Mouse (Mus musculus) MEL (cell line): ENCODE results near the gene Fanci.
A peak's percentile ranks its signal among the peaks of the same experiment; 100 is the strongest.

Experiments used
- CHD1 ChIP-seq: IDR thresholded peaks from 2 replicates; pipeline ENCODE4 v1.6.1; 2012; ENCODE audit warnings: low read depth, mild to moderate bottlenecking, inconsistent platforms, low read length, improper control_type of control experiment
- CTCF ChIP-seq, 3 experiments: IDR thresholded peaks in 2 of 3; conservative IDR thresholded peaks in 1 of 3; 2 replicates each; pipeline ENCODE4 v1.5.1; 2011 to 2012; ENCODE audit warnings: low read length in 3 of 3, low read depth in 2 of 3, mild to moderate bottlenecking in 2 of 3, improper control_type of control experiment in 1 of 3, inconsistent platforms in 1 of 3, mixed read lengths in 1 of 3, moderate library complexity in 1 of 3; ENCODE audit not compliant: control insufficient read depth in 1 of 3, insufficient read depth in 1 of 3, poor library complexity in 1 of 3, severe bottlenecking in 1 of 3
- EP300 ChIP-seq, 2 experiments: IDR thresholded peaks; 2 replicates each; pipeline ENCODE4 v1.6.1; 2011; ENCODE audit warnings: improper control_type of control experiment in 2 of 2, low read length in 2 of 2, low read depth in 1 of 2, mild to moderate bottlenecking in 1 of 2
- GATA1 ChIP-seq: IDR thresholded peaks from 2 replicates; pipeline ENCODE4 v1.6.1; 2011; ENCODE audit warnings: low read depth, low read length, improper control_type of control experiment
- HCFC1 ChIP-seq: IDR thresholded peaks from 2 replicates; pipeline ENCODE4 v1.6.1; 2012; ENCODE audit warnings: low read depth, mild to moderate bottlenecking, inconsistent platforms, low read length, improper control_type of control experiment, moderate library complexity
- JUND ChIP-seq: IDR thresholded peaks from 2 replicates; pipeline ENCODE4 v1.6.1; 2011; ENCODE audit warnings: low read depth, mild to moderate bottlenecking, improper control_type of control experiment, low read length
- MAFK ChIP-seq: IDR thresholded peaks from 2 replicates; pipeline ENCODE4 v1.6.1; 2011; ENCODE audit warnings: low read depth, mild to moderate bottlenecking, low read length, improper control_type of control experiment, borderline replicate concordance
- MYC ChIP-seq: IDR thresholded peaks from 2 replicates; pipeline ENCODE4 v1.6.1; 2011; ENCODE audit warnings: low read depth, mild to moderate bottlenecking, low read length, improper control_type of control experiment, moderate library complexity
- POLR2A ChIP-seq, 2 experiments: IDR thresholded peaks; 2 replicates each; pipeline ENCODE4 v1.6.1; 2011 to 2012; ENCODE audit warnings: low read length in 2 of 2, mild to moderate bottlenecking in 2 of 2, control low read depth in 1 of 2, improper control_type of control experiment in 1 of 2, low read depth in 1 of 2, moderate library complexity in 1 of 2; ENCODE audit not compliant: control insufficient read depth in 1 of 2, insufficient read depth in 1 of 2, poor library complexity in 1 of 2
- SMC3 ChIP-seq: IDR thresholded peaks from 2 replicates; pipeline ENCODE4 v1.6.1; 2011; ENCODE audit warnings: low read depth, low read length, improper control_type of control experiment
- TBP ChIP-seq: IDR thresholded peaks from 2 replicates; pipeline ENCODE4 v1.8.0; 2011; ENCODE audit warnings: low read depth, low read length, improper control_type of control experiment
- TCF12 ChIP-seq: IDR thresholded peaks from 2 replicates; pipeline ENCODE4 v1.6.1; 2014; ENCODE audit warnings: low read depth, mild to moderate bottlenecking, inconsistent platforms, low read length, improper control_type of control experiment, moderate library complexity
- USF1 ChIP-seq: IDR thresholded peaks from 2 replicates; pipeline ENCODE4 v1.6.1; 2014; ENCODE audit warnings: low read depth, mild to moderate bottlenecking, inconsistent platforms, low read length, improper control_type of control experiment, moderate library complexity
- ZC3H11A ChIP-seq: IDR thresholded peaks from 2 replicates; pipeline ENCODE4 v1.6.1; 2012; ENCODE audit warnings: low read depth, mild to moderate bottlenecking, inconsistent platforms, low read length, improper control_type of control experiment

DNA sequence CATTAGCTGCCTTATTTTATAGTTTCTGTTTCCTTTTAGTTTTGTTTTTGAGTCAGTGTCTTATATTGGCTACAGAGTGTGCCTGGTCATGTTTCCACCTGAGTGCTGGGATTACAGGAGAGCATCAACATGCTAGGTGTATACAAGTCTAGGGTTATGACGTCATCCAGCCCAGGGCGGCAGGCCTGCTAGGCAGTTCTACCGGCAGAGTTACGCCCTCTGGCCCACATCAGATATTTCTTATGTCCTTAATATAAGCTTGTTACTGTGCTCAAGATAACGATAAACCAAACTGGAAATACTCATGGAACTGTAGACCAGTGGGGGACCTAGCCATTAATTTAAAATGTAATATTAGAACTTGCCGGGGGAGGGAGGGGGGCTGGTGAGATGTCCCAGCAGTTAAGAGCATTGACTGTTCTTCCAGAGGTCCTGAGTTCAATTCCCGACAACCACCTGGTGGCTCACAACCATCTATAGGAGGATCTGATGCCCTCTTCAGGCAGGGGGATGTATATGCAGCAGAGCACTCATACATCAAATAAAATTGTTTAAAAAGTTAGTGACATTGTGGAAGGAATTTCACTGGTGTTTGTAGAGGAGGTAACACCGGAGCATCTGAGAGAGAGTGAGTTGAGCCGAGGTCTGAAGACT is 1.3 kb downstream of the Fanci start:
- TF ChIP-seq POLR2A (IDR thresholded peaks at IDR 0.05; ENCODE audit: control insufficient read depth in 1 of 2, insufficient read depth in 1 of 2, low read depth in 1 of 2, low read length in 2 of 2, poor library complexity in 1 of 2) = no peak
- no peak for TF ChIP-seq CTCF (IDR thresholded peaks at IDR 0.05 in 2 of 3, conservative IDR thresholded peaks at IDR 0.05 in 1 of 3; ENCODE audit: control insufficient read depth in 1 of 3, insufficient read depth in 1 of 3, low read depth in 2 of 3, low read length in 3 of 3, poor library complexity in 1 of 3, severe bottlenecking in 1 of 3)
- TF ChIP-seq TBP = no peak
- 0 out of 2 replicates have a peak, but pooled peaks have one; percentile 18 for TF ChIP-seq HCFC1
- no peak for TF ChIP-seq USF1
- TF ChIP-seq MAFK = no peak
- 0 out of 2 replicates have a peak, but pooled peaks have one; percentile 12 for TF ChIP-seq CHD1
- no peak for TF ChIP-seq SMC3
- no peak for TF ChIP-seq JUND
- no peak for TF ChIP-seq TCF12
- TF ChIP-seq GATA1 = peak; percentile 52; the same call in 1 of the 2 replicates
- TF ChIP-seq MYC = no peak
- TF ChIP-seq EP300 (IDR thresholded peaks at IDR 0.05; ENCODE audit: low read depth in 1 of 2, low read length in 2 of 2) = no peak
- TF ChIP-seq ZC3H11A = no peak
